Mouse (Mus musculus) embryonic fibroblast, embryonic 13.5 days (primary cell): ENCODE data around the gene Olfr15.

Experiments
- CTCF ChIP-seq: IDR thresholded peaks from 2 replicates; pipeline ENCODE4 v1.5.1; 2011; ENCODE audit warnings: mild to moderate bottlenecking, control low read depth, low read length, moderate library complexity, borderline replicate concordance; ENCODE audit not compliant: insufficient read depth
- POLR2A ChIP-seq: IDR thresholded peaks from 2 replicates; pipeline ENCODE4 v1.6.1; 2011; ENCODE audit warnings: low read depth, mild to moderate bottlenecking, control low read depth, low read length, moderate library complexity

- TF ChIP-seq CTCF (no peak), POLR2A (no peak)
These were observed 23.9 kb downstream of the Olfr15 start for GRCm38 (mm10) chr16:3854437-3855182.
